Mouse (Mus musculus) embryonic stem cell, embryonic (primary cell): ENCODE measurements at regions not wholly inside any gene's neighbourhood (a gene's known extent, or its start where the extent isn't known, plus 50 kb on each side); places are given as distances from the start of the nearest gene placed in this dataset.
"Not testable (repeated sequence)": the region's sequence is repeated elsewhere in the genome, so short reads cannot be mapped to it uniquely, and the experiment has no call there.

Experiments
- CTCF ChIA-PET, 4 experiments: fragments of 300-600 bp in 2 of 4; fragments of 350-600 bp in 2 of 4; sonication (Branson Sonifier 250); formaldehyde crosslinking; loops; one replicate each; lab custom pipeline; 2022; ENCODE audit warnings: inconsistent platforms in 2 of 4; lab: Charles Lee
- POLR2A ChIA-PET, 4 experiments: fragments of 300-600 bp in 2 of 4; fragments of 350-600 bp in 2 of 4; sonication (Branson Sonifier 250); formaldehyde crosslinking; loops; one replicate each; lab custom pipeline; 2022; ENCODE audit warnings: antibody characterized with exemption in 4 of 4, inconsistent platforms in 1 of 4; lab: Charles Lee

DNA sequence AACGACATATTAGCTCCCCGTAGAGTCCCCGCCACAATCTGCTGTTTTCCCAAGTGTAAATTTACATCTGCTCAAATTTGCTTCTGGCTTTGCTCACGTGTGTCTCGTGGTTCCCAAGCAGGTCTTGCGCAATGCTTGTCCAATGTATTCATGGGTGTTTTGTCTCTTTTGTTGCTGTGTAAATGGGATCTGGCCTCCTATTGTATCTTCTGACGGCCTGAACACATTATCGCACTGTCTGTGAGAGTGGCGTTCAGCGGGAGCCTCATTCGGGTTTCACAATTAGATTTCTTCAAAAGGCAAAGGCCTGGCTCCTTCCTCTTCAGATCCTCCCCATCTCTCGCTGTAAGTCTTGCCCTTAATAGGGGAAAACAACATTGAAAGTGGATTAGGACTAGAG, 274.5 kb downstream of the Fam19a5 start:
- ChIA-PET CTCF (no interaction called here), POLR2A (no interaction called here)

DNA sequence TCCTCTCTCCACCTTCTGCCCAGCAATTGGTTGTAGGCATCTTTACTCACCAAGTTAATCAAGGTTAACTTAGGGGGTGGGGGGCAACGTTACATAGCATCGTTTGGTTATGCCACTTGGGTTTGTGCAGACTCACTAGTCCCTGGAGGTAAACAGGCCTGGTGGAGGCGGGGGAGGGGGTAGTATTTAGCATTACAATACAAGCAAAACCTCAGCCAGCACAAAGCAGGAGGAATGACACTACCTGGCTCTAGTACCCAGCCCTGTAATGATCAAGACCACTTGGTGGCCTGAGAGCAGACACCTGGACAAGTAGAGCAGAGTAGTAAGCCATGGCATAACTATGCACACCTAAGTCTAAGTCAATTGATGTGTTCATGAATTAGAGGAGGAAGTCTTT, 298.0 kb downstream of the Fam19a5 start:
- ChIA-PET POLR2A (interaction anchor here in 1 of 4 experiments (0.7 kb wide), 1 partner anchor 41 kb away, joined by 3 read pairs; no protein-coding TSS in a partner anchor), CTCF (no interaction called here)

DNA sequence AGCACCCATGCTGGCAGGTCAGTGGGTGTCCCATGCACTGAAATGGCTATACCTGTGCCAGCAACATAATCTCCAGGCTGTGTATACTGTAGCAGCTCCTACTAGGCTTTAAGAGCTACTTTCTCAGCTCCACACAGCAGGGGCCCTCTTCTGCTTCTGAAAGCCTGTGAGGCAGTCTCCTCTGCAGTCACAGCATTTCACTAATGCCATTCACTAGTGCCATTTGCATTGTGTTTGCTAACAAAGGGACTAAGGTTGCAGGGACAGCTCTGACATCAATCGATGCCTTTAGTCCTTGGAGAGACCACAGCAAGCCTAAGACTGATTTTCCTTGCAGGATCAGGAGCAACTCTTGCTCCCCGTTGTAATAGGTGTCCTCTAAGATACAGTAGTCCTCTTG, 315.0 kb downstream of the Fam19a5 start:
- CTCF ChIA-PET = interaction anchor here in 3 of 4 experiments (0.7 to 1.3 kb wide), 4 partner anchors 16 to 389 kb away, joined by 3 to 12 read pairs (median 3); no protein-coding TSS in a partner anchor
- POLR2A ChIA-PET = interaction anchor here in 2 of 4 experiments (0.6 to 2.1 kb wide), 9 partner anchors 10 to 1068 kb away, joined by 3 to 7 read pairs (median 4); no protein-coding TSS in a partner anchor

DNA sequence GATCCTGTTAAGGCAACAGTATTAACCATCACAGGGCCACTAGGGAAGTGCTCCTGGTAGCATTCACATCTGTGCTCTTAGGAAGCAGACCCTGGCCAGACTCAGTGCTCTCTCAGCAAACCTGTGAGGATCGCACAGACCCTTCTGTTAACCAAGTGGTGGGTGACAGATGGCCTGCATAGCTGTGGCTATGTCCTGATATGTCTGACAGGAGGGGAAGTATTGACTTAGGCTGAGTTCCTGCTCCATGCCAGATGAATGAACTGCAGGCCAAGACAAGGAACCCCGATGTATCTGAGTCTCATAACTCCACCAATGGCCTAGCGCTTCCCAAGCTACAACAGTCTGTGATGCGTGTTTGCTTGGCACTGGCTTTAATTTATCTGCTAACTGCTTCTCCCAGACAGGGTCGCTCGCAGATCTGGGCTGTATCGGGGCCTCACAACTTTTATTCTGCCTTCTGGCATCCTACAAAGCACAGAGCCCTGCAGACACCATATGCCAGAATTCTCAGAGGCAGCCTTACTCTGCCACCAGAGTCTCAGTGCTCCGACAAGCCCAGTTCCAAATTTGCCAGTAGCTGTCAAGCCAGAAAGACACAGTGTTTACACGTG, 332.3 kb downstream of the Fam19a5 start:
- ChIA-PET POLR2A (interaction anchor here in 1 of 4 experiments (0.5 kb wide), 1 partner anchor 273 kb away, joined by 3 read pairs; no protein-coding TSS in a partner anchor), CTCF (interaction anchor here in 1 of 4 experiments (0.8 kb wide), 1 partner anchor 48 kb away, joined by 3 read pairs; no protein-coding TSS in a partner anchor)

DNA sequence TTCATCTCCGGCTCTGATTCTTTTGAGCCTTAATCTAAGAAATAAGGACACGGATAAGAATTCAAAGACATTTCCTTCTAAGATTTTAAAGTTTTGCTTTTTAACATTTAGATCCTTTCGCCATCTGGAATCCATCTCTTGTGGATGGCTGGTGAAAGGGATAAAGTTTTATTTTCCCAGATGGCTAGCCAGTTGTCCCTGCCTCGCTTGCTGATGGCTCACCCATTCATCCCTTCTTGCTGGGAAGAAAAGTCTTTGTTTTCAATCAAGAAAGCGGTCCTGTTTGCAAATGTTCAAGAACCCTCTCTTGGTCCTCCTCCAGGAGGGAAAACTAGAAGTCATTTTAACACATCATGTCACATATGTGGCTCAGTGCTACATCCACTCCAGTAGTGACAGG, 346.8 kb downstream of the Fam19a5 start:
- ChIA-PET CTCF (no interaction called here), POLR2A (no interaction called here)

DNA sequence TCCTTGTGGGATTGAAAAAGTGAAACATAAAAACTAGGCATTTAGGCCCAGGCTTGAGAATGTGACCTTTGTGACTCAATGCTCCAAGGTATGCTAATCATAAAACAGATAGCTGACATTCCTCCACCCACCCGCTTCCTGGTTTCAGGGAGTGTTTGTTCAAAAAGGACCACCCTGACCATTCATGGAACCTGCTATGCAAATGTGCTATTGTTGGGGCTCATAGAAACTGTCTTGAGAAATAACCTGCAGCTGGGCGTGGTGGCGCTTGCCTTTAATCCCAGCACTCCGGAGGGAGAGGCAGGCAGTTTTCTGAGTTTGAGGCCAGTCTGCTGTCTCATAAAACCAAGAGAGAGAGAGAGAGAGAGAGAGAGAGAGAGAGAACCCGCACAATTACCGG, 350.8 kb downstream of the Fam19a5 start:
- POLR2A ChIA-PET = interaction anchor here in 3 of 4 experiments (0.6 to 1.5 kb wide), 3 partner anchors 33 to 338 kb away, joined by 3 to 5 read pairs (median 3); no protein-coding TSS in a partner anchor
- CTCF ChIA-PET = not testable (repeated sequence)

DNA sequence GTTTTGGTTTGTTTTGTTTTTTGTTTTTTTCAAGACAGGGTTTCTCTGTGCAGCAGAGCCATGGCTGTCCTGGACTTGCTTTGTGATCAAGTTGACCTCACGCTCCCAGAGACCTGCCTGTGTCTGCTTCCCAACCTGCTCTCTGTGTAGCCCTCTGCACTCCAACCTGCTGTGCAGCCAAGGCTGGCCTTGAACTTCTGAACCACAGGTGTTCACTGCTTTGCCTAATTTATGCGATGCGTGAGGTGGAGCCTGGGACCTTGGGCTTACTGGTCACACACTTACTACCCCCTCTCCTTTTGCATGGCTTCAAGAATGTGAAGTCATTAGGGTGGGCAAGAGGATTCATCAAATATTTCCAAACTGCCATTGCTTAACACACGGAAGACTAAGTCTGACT, 354.6 kb downstream of the Fam19a5 start:
- ChIA-PET CTCF (interaction anchor here in 1 of 4 experiments (0.6 kb wide), 1 partner anchor 97 kb away, joined by 7 read pairs; no protein-coding TSS in a partner anchor), POLR2A (interaction anchor here in 1 of 4 experiments (0.8 to 1.4 kb wide), 3 partner anchors 39 to 810 kb away, joined by 3 to 7 read pairs (median 4); no protein-coding TSS in a partner anchor)

DNA sequence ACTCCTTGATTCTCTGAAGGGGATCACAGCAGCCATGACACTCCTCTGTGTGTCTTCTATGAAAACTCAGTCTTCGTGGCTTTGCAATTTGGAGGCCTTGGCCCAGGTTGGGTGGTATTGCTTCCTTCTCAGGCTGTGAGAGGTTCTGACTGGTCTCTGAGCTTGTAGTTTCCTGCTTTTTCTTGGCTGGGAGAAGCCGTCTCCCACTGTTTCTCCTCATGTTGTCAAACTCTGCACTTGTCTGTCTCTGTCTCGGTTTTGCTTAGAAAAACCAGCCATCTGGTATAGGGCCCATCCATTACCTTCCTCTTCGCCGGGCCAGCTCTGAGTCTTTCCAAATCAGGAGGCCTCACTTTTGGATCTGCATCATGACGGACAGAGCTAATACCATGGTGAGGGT, 360.3 kb downstream of the Fam19a5 start:
- ChIA-PET CTCF (no interaction called here), POLR2A (no interaction called here)

DNA sequence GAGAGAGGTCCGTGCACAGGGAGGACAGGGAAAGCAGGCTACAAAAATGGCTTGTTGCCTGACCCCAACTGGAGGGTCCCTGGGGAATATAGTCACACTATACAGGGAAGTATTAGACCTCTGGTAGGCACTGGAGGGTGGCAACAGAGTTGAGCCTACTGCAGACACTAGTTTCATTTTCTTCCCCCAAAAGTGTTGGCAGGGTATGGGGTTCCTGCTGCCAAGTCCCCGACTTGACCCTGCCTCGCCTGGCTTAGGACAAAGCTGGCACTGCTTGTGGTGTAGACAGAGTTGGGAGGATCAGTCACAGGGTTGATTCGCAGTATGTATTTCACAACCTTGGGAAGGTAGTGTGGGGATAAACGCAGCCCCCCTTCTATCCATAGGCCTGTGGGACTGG, 362.2 kb downstream of the Fam19a5 start:
- CTCF ChIA-PET = no interaction called here

DNA sequence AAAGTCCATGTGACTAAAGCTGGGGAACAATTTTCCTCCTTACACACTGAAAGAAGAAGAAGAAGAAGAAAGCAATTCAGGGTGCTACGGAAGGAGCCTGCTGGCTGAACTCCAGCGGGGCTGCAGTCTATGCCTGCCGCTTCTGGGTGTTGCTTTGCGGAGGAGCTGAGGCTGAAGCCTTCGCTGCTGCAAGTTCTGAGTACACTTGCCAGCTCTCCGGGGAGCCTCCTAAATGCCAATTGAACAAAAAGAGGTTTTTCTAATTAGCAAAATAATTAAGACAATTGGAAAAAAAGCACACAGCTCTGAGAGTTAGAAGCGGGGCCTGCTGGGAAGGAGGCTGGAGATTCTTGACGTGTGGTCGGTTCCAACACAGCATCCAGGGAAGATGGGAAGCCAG, 378.0 kb downstream of the Fam19a5 start:
- ChIA-PET CTCF (interaction anchor here in 1 of 4 experiments (0.6 kb wide), 1 partner anchor 76 kb away, joined by 3 read pairs; no protein-coding TSS in a partner anchor), POLR2A (interaction anchor here in 2 of 4 experiments (0.6 to 0.7 kb wide), 2 partner anchors 90 to 141 kb away, joined by 3 read pairs; no protein-coding TSS in a partner anchor)

More for the DNA sequence above, 362.2 kb downstream of the Fam19a5 start:
- POLR2A ChIA-PET = no interaction called here

DNA sequence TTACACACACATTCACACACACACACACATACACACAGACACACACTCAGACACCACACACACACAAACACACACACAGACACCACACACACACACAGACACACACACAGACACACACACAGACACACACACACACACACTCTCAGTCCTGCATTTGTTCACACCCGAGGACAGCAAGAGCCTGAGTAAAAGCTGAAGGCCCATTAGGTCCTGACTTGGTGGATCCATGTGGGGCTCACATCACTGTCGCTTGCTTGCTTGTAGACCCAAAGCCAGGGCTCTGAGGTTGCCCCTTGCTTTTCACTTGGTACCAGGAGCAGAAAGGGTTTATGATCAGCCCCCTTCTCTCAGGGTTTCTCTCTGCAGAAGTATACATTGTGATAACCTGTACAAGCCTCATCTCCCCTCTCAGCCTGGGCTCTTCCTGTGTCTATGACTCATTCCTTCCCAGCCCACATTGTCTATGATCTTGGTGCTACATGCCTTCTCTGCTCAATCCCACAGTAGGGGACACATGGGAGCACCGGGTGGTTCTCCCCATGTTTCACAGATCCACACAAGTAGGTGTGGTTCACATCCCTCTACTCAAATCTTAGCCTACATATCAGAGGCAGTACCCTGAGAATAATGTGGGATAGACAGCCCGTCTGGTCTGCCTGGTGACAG, 378.8 kb downstream of the Fam19a5 start:
- ChIA-PET POLR2A (interaction anchor here in 1 of 4 experiments (0.6 kb wide), 1 partner anchor 91 kb away, joined by 3 read pairs; no protein-coding TSS in a partner anchor), CTCF (interaction anchor here in 1 of 4 experiments (0.9 to 1.4 kb wide), 3 partner anchors 16 to 299 kb away, joined by 3 to 5 read pairs (median 4); no protein-coding TSS in a partner anchor)

DNA sequence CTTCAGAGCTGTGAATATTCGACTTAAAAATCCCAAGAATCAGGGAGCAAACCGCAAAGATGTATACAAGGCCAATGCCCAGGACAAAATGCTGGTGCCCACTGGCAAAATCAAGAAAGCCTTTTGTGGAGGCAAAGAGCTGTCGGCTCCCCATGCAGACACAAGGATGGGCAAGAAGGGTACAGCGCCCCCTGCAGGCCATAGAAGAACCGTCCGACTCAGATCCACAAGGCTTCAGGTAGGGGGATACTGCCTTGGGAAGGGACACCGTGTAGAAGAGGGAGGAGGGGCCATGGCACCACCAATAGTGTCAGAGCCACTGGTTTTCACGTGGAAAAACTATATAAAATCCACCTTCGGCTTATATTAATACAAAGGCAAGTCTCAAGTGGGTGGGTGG, 379.8 kb downstream of the Fam19a5 start:
- POLR2A ChIA-PET = no interaction called here
- CTCF ChIA-PET = interaction anchor here in 3 of 4 experiments (0.6 to 1.4 kb wide), 8 partner anchors 17 to 357 kb away, joined by 3 to 5 read pairs (median 3); no protein-coding TSS in a partner anchor

DNA sequence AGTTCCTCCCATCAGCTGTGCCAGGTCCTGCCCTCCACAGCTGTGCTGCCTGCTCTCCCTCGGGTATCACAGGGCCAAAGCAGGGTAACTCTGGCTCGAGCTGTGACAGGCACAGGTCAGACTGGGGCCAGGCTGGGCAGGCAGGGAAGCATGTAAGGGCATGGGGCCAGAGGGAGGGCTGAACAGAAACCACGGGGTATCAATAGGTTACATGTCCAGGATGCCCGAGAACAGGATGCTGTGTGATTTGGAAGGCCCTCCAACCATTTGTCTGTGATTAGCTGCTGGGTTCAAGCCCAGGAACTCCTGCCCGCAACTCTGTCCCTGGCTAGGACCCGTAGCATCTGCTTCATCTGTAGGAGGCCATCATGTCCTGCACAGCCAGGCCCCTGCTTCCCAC, 391.9 kb downstream of the Fam19a5 start:
- POLR2A ChIA-PET = no interaction called here
- CTCF ChIA-PET = no interaction called here

DNA sequence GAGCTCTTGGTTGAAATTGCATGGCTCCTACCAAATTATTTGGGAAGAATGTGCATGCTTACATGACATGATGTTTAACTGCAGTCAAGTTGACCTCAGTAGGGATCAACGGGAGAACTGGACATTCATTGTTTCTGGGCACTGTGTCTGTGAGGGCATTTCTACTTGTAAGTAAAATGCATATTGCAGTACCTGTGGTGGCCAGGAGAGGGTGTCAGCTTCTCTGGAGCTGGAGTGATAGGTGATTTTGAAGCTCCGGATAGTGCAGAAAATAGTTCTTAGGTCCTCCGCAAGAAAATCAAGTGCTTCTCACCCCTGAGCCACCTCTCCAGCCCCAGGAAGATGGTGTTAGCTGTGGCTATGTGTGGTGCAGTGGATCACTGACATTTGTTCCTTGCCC, 396.7 kb downstream of the Fam19a5 start:
- CTCF ChIA-PET = interaction anchor here in 2 of 4 experiments (0.6 to 1.4 kb wide), 7 partner anchors 17 to 710 kb away, joined by 3 to 10 read pairs (median 4); no protein-coding TSS in a partner anchor
- POLR2A ChIA-PET = no interaction called here

DNA sequence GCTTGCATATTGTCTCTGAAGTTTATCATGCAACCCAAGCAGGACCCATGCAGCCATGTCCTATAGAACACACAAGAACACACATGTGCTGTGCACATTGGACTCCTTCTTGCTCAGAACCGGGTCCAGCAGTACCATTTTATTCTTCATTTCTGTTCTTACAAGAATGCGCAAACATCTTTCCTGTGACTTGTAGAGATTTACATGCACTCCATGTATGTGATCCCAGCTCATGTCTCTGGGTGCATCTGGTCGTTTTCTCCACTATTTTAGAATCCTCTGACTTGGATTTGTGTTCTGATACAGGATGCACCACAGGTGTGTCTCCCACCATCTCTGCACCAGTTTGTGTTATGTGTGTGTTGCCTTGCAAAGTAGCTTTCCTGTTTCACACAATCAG, 408.4 kb downstream of the Fam19a5 start:
- POLR2A ChIA-PET = no interaction called here
- CTCF ChIA-PET = no interaction called here

DNA sequence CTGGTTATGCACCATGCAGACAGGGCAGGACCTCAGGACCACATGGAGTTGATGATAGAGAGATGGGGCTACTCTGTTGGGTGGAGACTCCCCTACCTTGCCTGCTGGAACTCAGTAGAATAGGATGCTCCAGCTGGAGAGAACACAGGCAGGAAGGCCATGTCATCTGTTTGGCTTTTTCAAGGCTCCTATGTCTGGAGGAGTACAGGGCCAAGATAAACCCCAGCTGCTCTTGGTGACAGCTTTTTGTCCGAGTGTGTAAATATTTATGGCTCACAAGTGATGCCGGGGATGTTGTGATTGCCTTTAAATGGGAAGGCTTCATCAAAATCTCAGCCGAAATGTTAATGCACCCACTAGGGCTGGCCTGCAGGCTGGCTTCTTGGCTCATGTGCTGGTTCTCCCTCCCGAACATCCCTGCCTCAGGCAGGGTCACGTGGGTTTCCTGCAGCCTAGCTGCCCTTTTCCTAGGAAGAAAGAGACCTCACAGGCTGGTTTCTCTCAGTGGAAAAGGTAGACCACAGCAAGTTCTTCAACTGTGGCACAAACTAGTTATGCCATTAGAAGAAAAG, 411.7 kb downstream of the Fam19a5 start:
- CTCF ChIA-PET = interaction anchor here in 1 of 4 experiments (1.1 kb wide), 1 partner anchor 10 kb away, joined by 4 read pairs; no protein-coding TSS in a partner anchor
- POLR2A ChIA-PET = no interaction called here

DNA sequence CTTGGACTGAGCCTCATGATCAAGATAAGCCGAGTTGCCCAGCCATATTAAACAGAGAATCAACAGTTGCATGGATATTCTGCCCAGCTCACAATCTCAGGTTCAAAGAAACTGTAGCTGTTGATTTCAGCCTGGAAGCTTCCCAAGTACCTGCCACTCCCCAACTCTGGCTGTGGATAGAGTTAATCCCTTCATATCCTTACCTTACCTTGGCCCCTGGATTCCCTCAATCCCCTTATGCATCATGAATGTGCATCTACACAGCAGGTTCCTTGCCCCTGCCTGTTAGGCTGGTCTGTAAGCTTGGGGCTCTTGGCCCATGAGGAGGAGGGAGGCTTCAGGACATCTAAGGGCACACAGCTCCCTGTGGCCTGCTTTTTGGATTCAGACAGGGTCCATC, 414.8 kb downstream of the Fam19a5 start:
- POLR2A ChIA-PET = interaction anchor here in 1 of 4 experiments (0.6 kb wide), 1 partner anchor 136 kb away, joined by 5 read pairs; no protein-coding TSS in a partner anchor
- CTCF ChIA-PET = interaction anchor here in 2 of 4 experiments (0.5 to 1.2 kb wide), 4 partner anchors 18 to 1011 kb away, joined by 3 to 5 read pairs (median 4); no protein-coding TSS in a partner anchor

DNA sequence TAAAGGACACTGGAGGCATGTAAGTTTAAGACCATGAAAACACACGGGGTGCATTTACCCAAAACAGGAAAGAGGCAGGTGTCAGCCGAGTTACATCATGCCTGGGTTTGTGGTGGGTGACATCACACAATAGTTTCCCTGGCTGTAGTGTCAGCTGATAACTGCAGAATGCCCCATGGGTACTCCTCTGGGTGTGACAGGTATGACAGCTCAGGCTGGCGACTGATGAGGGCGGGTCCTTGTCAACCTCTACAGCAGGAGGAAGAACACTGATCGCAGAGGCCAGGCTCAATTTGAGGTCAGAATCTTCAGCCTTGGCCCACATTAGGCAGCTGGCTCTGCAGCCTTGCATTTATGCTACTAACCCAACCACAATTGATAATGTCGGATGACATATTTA, 428.5 kb downstream of the Fam19a5 start:
- ChIA-PET CTCF (no interaction called here), POLR2A (no interaction called here)
